Mouse (Mus musculus) ES-E14 (cell line): ENCODE measurements around the gene Rras.

Source experiments
- CHD2 ChIP-seq: IDR thresholded peaks from 2 replicates; pipeline ENCODE4 v1.6.1; 2014; ENCODE audit warnings: mild to moderate bottlenecking, low read depth, low read length, inconsistent platforms
- MAFK ChIP-seq: IDR thresholded peaks from 2 replicates; pipeline ENCODE4 v1.6.1; 2014; ENCODE audit warnings: mild to moderate bottlenecking, low read depth, low read length, inconsistent platforms; ENCODE audit not compliant: insufficient read depth
- ZC3H11A ChIP-seq: IDR thresholded peaks from 2 replicates; pipeline ENCODE4 v1.6.1; 2012; ENCODE audit warnings: low read depth, mild to moderate bottlenecking, inconsistent platforms, low read length, borderline replicate concordance
- ZNF384 ChIP-seq: IDR thresholded peaks from 2 replicates; pipeline ENCODE4 v1.6.1; 2012; ENCODE audit warnings: low read depth, low read length, inconsistent platforms

- TF ChIP-seq CHD2 (no peak), ZC3H11A (no peak), MAFK (no peak), ZNF384 (no peak)
These were observed 9.3 kb upstream of the Rras start for GRCm38 (mm10) chr7:45008411-45008810.
